Mouse (Mus musculus): ENCODE data around the gene Fgfr2. TPM values are rescaled to one million over a fixed set of nuclear protein-coding genes. Genes with fewer than 3 reads are reported as not detected.
A peak's percentile ranks its signal among the peaks of the same experiment; 100 is the strongest.

Gene Fgfr2
- polyA plus RNA-seq, 1 experiment from 2014 or later, result 92.0 TPM

- Histone ChIP-seq H3K4me2 (no peak overlapping the region), H3K9ac (ENCODE audit: low read length) (no peak overlapping the region), H3K36me3 (ENCODE audit: control insufficient read depth, insufficient read depth, low read length) (no peaks in the 10 kb centered on the region), H3K4me3 (ENCODE audit: low read depth, low read length) (no peak overlapping the region), H3K9me3 (ENCODE audit: control insufficient read depth, low read length) (no peaks in the 10 kb centered on the region), H3K27ac (ENCODE audit: low read depth, low read length) (no peak overlapping the region), H3K27me3 (ENCODE audit: control insufficient read depth, insufficient read depth, low read length) (no peaks in the 10 kb centered on the region), H3K4me1 (ENCODE audit: control insufficient read depth, insufficient read depth, low read length) (no peaks in the 10 kb centered on the region)
- ATAC-seq (ENCODE audit: low FRiP score) (no peak), DNase-seq (ENCODE audit: low spot score, missing footprints) (peak; percentile 31)
- WGBS, result 75% methylated on average over 6 of the region's 6 CpGs
These were observed 1096.5 kb downstream of the Fgfr2 start for GRCm38 (mm10) chr7:132026671-132027070.

DNA sequence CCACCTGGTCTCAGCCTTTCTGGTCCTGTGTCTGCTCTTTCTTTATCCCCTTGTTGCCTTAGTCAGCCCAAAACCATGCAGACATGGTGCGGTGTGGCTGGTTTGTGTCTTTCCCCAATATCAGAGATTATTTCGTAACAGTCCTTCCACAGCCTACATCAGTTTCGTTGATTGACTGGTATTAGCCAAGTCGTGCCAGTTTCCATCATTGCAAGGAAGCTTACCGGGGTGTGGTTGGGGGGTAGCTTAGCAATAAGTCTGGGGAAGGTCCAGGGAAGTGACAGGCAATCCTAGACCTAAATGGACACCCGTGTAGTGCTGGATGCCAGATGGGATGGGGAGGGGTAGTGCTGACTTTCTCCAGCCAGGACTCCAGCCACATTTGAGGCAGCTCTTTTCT is 1097.6 kb downstream of the Fgfr2 start:
- ATAC-seq (ENCODE audit: low FRiP score) (no peak), DNase-seq (ENCODE audit: low spot score, missing footprints) (peak; percentile 79)
- H3K4me1 ChIP-seq (ENCODE audit: control insufficient read depth, insufficient read depth, low read length), result no peaks in the 10 kb centered on the region
- H3K4me3 ChIP-seq (ENCODE audit: low read depth, low read length), result no peak overlapping the region
- H3K36me3 ChIP-seq (ENCODE audit: control insufficient read depth, insufficient read depth, low read length), result no peaks in the 10 kb centered on the region
- H3K27ac ChIP-seq (ENCODE audit: low read depth, low read length), result no peak overlapping the region
- WGBS, result 67% methylated on average over 6 of the region's 6 CpGs
- no peaks in the 10 kb centered on the region for H3K9me3 ChIP-seq (ENCODE audit: control insufficient read depth, low read length)
- H3K9ac ChIP-seq (ENCODE audit: low read length), result no peak overlapping the region
- H3K4me2 ChIP-seq, result no peak overlapping the region
- no peaks in the 10 kb centered on the region for H3K27me3 ChIP-seq (ENCODE audit: control insufficient read depth, insufficient read depth, low read length)

- peaks cover 10% of the 10 kb centered on the region for H3K4me1 ChIP-seq (ENCODE audit: control insufficient read depth, insufficient read depth, low read length)
- H3K4me3 ChIP-seq (ENCODE audit: low read depth, low read length), result no peak overlapping the region
- ATAC-seq (ENCODE audit: low FRiP score), result no peak
- no peak overlapping the region for H3K4me2 ChIP-seq
- no peak overlapping the region for H3K9ac ChIP-seq (ENCODE audit: low read length)
- no peaks in the 10 kb centered on the region for H3K9me3 ChIP-seq (ENCODE audit: control insufficient read depth, low read length)
- DNase-seq (ENCODE audit: low spot score, missing footprints), result no peak
- no peak overlapping the region for H3K27ac ChIP-seq (ENCODE audit: low read depth, low read length)
- no peaks in the 10 kb centered on the region for H3K27me3 ChIP-seq (ENCODE audit: control insufficient read depth, insufficient read depth, low read length)
- 71% methylated on average over 3 of the region's 3 CpGs for WGBS
- H3K36me3 ChIP-seq (ENCODE audit: control insufficient read depth, insufficient read depth, low read length), result no peaks in the 10 kb centered on the region
These were observed 1107.2 kb downstream of the Fgfr2 start for GRCm38 (mm10) chr7:132015933-132016332.

DNA sequence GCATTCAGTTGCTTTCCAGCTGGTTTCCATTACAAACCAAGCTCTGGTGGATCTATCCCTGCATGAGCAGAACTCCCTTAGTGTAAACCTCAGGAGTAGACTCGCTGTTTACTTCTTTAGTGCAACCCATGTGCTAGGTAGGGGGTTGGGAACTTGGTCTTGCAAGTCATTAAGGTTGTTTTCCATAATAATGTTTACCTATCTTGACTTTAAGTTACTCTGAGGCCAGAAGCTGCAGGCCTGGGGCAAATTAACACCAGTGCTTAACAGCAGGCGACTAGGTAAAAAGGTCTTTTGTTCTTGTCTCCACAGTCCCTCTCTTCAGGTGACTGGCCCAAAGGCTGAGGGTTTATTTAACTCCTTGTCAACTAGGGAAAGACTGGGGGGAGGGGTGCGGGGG is 1108.0 kb downstream of the Fgfr2 start:
- Histone ChIP-seq H3K27me3 (ENCODE audit: control insufficient read depth, insufficient read depth, low read length) (no peaks in the 10 kb centered on the region), H3K4me2 (no peak overlapping the region), H3K4me3 (ENCODE audit: low read depth, low read length) (no peak overlapping the region), H3K9ac (ENCODE audit: low read length) (no peak overlapping the region), H3K36me3 (ENCODE audit: control insufficient read depth, insufficient read depth, low read length) (no peaks in the 10 kb centered on the region), H3K27ac (ENCODE audit: low read depth, low read length) (no peak overlapping the region), H3K9me3 (ENCODE audit: control insufficient read depth, low read length) (no peaks in the 10 kb centered on the region), H3K4me1 (ENCODE audit: control insufficient read depth, insufficient read depth, low read length) (peaks cover 10% of the 10 kb centered on the region)
- 10% methylated on average over 3 of the region's 3 CpGs for WGBS
- peak; percentile 75 for DNase-seq (ENCODE audit: low spot score, missing footprints)
- no peak for ATAC-seq (ENCODE audit: low FRiP score)

DNA sequence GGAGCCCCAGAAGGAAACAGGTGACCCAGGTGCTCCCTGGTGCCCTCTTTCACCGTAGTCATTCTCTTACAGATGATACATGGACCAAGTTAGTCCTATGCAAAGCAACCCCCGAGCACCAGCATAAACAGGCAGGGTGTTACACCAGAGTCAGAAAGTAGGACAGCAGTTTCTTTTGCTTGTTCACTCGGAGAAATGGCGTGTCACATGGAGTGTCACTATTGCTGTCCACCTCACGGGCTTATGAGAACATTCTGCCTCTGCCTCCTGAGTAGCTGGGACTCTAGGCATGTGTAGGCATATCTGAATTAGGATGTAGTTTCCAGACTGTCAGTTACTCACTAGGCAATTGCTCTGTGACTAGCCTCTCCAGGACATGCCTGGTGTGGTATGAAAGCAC is 1109.2 kb downstream of the Fgfr2 start:
- H3K27me3 ChIP-seq (ENCODE audit: control insufficient read depth, insufficient read depth, low read length), result no peaks in the 10 kb centered on the region
- no peaks in the 10 kb centered on the region for H3K9me3 ChIP-seq (ENCODE audit: control insufficient read depth, low read length)
- no peak overlapping the region for H3K27ac ChIP-seq (ENCODE audit: low read depth, low read length)
- no peak overlapping the region for H3K4me2 ChIP-seq
- ATAC-seq (ENCODE audit: low FRiP score), result no peak
- WGBS, result 73% methylated on average over 5 of the region's 5 CpGs
- H3K4me1 ChIP-seq (ENCODE audit: control insufficient read depth, insufficient read depth, low read length), result peaks cover 10% of the 10 kb centered on the region
- DNase-seq (ENCODE audit: low spot score, missing footprints), result peak; percentile 45
- H3K36me3 ChIP-seq (ENCODE audit: control insufficient read depth, insufficient read depth, low read length), result no peaks in the 10 kb centered on the region
- H3K4me3 ChIP-seq (ENCODE audit: low read depth, low read length), result no peak overlapping the region
- no peak overlapping the region for H3K9ac ChIP-seq (ENCODE audit: low read length)

DNA sequence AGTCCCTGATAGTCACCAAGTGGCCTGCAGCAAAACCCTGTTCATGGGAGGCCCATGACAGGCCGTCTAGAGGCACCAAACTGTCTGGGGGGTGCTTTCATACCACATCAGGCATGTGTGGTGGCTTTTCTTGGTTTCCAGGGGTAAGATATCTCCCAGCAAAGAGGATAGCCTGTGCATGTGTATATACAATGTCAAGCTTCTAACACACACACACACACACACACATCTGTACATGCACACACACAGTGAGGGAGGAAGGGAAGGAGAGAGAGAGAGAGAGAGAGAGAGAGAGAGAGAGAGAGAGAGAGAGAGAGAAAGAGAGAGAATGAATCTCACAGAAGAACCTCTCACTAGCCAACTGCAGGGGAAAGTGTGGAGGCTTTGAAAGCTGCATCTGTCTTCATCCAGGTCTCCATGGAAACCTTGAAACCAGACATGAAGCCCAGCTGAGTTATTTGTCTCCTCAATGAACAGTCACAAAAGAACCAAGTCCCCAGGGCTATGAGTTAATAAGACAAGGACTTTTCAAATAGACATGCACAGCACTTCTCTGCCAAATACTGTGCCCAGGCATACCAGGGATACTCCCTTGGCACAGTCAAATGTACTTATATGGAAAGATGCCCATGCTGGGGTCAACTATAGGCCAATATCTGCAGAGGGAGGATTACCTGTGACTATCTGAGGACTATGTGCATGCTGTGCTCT is 1110.0 kb downstream of the Fgfr2 start:
- no peak for ATAC-seq (ENCODE audit: low FRiP score)
- no peaks in the 10 kb centered on the region for H3K36me3 ChIP-seq (ENCODE audit: control insufficient read depth, insufficient read depth, low read length)
- H3K4me3 ChIP-seq (ENCODE audit: low read depth, low read length), result no peak overlapping the region
- no peak overlapping the region for H3K27ac ChIP-seq (ENCODE audit: low read depth, low read length)
- no peaks in the 10 kb centered on the region for H3K27me3 ChIP-seq (ENCODE audit: control insufficient read depth, insufficient read depth, low read length)
- no peak overlapping the region for H3K9ac ChIP-seq (ENCODE audit: low read length)
- WGBS, result 22% methylated on average over 1 of the region's 1 CpGs
- H3K4me1 ChIP-seq (ENCODE audit: control insufficient read depth, insufficient read depth, low read length), result peaks cover 10% of the 10 kb centered on the region
- H3K9me3 ChIP-seq (ENCODE audit: control insufficient read depth, low read length), result no peaks in the 10 kb centered on the region
- DNase-seq (ENCODE audit: low spot score, missing footprints), result peak; percentile 84
- H3K4me2 ChIP-seq, result no peak overlapping the region

- H3K4me3 ChIP-seq (ENCODE audit: low read depth, low read length), result no peak overlapping the region
- H3K9me3 ChIP-seq (ENCODE audit: control insufficient read depth, low read length), result no peaks in the 10 kb centered on the region
- no peak overlapping the region for H3K4me2 ChIP-seq
- WGBS, result 85% methylated on average over 7 of the region's 7 CpGs
- ATAC-seq (ENCODE audit: low FRiP score) (no peak), DNase-seq (ENCODE audit: low spot score, missing footprints) (no peak)
- H3K36me3 ChIP-seq (ENCODE audit: control insufficient read depth, insufficient read depth, low read length), result no peaks in the 10 kb centered on the region
- H3K27me3 ChIP-seq (ENCODE audit: control insufficient read depth, insufficient read depth, low read length), result no peaks in the 10 kb centered on the region
- peaks cover 10% of the 10 kb centered on the region for H3K4me1 ChIP-seq (ENCODE audit: control insufficient read depth, insufficient read depth, low read length)
- no peak overlapping the region for H3K9ac ChIP-seq (ENCODE audit: low read length)
- H3K27ac ChIP-seq (ENCODE audit: low read depth, low read length), result no peak overlapping the region
These were observed 1114.1 kb downstream of the Fgfr2 start for GRCm38 (mm10) chr7:132009002-132009401.

- Histone ChIP-seq H3K4me3 (ENCODE audit: low read depth, low read length) (no peak overlapping the region), H3K36me3 (ENCODE audit: control insufficient read depth, insufficient read depth, low read length) (no peaks in the 10 kb centered on the region), H3K27ac (ENCODE audit: low read depth, low read length) (no peak overlapping the region), H3K27me3 (ENCODE audit: control insufficient read depth, insufficient read depth, low read length) (no peaks in the 10 kb centered on the region), H3K9ac (ENCODE audit: low read length) (no peak overlapping the region), H3K9me3 (ENCODE audit: control insufficient read depth, low read length) (no peaks in the 10 kb centered on the region), H3K4me2 (no peak overlapping the region), H3K4me1 (ENCODE audit: control insufficient read depth, insufficient read depth, low read length) (no peaks in the 10 kb centered on the region)
- WGBS, result 81% methylated on average over 14 of the region's 14 CpGs
- ATAC-seq (ENCODE audit: low FRiP score), result no peak
- no peak for DNase-seq (ENCODE audit: low spot score, missing footprints)
These were observed 1117.0 kb downstream of the Fgfr2 start for GRCm38 (mm10) chr7:132005996-132006696.

- H3K4me1 ChIP-seq (ENCODE audit: control insufficient read depth, insufficient read depth, low read length), result no peaks in the 10 kb centered on the region
- H3K4me3 ChIP-seq (ENCODE audit: low read depth, low read length), result no peak overlapping the region
- no peak overlapping the region for H3K9ac ChIP-seq (ENCODE audit: low read length)
- H3K36me3 ChIP-seq (ENCODE audit: control insufficient read depth, insufficient read depth, low read length), result no peaks in the 10 kb centered on the region
- H3K27ac ChIP-seq (ENCODE audit: low read depth, low read length), result no peak overlapping the region
- H3K4me2 ChIP-seq, result no peak overlapping the region
- H3K9me3 ChIP-seq (ENCODE audit: control insufficient read depth, low read length), result no peaks in the 10 kb centered on the region
- 67% methylated on average over 3 of the region's 3 CpGs for WGBS
- DNase-seq (ENCODE audit: low spot score, missing footprints) (no peak), ATAC-seq (ENCODE audit: low FRiP score) (no peak)
- H3K27me3 ChIP-seq (ENCODE audit: control insufficient read depth, insufficient read depth, low read length), result no peaks in the 10 kb centered on the region
These were observed 1130.3 kb downstream of the Fgfr2 start for GRCm38 (mm10) chr7:131992873-131993272.
